Mouse (Mus musculus): ENCODE data around the gene Rgs4. TPM values are rescaled to one million over a fixed set of nuclear protein-coding genes. Genes with fewer than 3 reads are reported as not detected.

The Rgs4 gene
- total RNA-seq (2017) = not detected in 2 replicates

DNA sequence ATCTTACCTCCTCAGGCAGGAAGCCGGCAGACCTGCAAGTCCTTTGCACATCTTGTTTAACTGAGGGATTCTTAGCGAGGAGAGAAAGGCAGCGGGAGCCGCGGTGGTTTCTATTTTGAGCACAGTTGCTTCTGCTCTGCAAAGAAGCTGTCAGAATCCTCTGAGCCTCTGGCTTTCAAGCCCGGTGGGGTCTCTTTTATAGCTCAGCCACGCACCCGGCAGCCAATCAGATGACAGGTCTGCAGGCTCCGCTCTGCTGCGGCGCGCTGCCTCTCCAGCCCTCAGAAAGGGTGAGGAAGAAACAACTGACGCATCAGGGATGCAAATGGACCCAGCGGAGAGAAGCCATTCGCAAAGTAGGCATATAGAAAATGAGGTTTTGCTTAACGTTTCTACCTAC, at the start of gene Rgs4:
TSS of gene Rgs4 (minus strand) at position 170 of the 400 bp plus-strand sequence.
- ATAC-seq (ENCODE audit: extremely low read depth, insufficient number of reproducible peaks, low FRiP score, poor library complexity, severe bottlenecking) = no peak

DNA sequence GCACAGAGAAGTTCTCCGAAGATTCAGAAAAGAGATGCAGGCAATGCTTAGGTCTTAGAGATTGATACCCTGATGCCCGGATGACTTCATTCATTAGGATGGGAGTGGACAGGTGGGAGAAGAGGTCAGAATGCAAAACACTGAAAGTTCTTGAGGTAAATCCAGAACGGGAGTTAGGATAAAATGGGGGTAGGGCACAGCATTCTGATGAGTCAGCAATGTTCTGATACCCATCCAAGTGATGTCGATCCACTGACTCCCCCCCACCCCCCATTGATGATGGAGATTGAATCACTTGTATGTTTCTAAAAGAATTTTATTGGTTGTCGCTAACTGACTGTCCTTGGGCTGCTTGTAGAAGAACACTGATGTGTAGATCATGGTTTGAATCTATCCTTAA, 45.0 kb upstream of the Rgs4 start:
- ATAC-seq (ENCODE audit: extremely low read depth, insufficient number of reproducible peaks, low FRiP score, poor library complexity, severe bottlenecking) = no peak

DNA sequence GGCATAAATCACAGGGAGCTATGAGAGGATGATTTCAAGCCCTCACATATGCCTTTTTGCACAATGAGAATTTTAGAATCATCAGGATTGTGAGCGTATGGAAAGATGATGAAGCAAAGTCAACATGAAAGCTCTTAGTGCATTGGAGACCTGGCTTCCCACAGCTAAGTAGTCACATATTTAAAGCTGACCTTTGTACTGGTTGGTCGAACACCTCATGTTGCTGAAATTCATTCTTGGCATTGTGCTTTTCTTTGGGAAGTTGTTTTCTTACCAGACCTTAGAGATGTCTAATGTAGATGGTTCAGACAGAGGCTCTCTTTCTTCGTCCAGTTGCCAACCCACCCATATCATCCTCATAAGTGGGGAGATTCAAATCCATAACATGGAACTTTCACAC, 38.5 kb upstream of the Rgs4 start:
- no peak for ATAC-seq (ENCODE audit: extremely low read depth, insufficient number of reproducible peaks, low FRiP score, poor library complexity, severe bottlenecking)

DNA sequence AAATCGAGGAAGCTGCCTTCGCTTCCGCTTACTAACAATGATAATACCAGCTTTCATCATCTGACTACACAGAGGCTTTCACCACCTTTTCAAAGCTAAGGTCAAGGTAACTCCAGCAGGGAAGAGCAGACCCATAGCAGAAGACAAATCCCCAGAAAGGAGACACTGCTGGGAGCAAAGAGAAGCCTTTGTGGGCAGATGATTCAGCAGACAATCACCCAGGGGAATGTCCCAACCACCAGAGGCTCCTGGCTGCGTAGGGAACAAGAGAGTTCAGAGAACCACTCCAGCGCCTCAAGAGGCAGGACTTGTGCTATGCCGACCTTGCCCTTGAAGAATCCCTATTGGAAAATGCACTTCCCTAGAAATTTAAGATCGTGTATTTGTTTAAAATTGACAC, 29.1 kb upstream of the Rgs4 start:
- ATAC-seq (ENCODE audit: extremely low read depth, insufficient number of reproducible peaks, low FRiP score, poor library complexity, severe bottlenecking) = no peak

DNA sequence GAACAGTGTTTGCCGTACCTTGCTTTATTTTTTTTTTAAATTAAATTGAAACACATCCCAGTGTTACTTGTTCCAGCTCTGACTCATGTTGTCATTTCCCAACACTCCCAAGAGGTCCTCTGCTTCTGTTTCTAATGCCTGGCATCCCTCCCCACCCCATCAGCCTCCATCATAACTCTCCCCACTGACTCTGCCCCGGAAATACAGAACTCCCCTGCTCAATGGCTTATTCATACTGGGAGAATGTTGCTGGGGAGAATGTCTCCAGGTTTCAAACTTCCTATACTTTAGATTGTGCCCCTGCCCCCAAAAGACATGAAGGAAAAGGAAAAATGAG, 17.1 kb upstream of the Rgs4 start:
- ATAC-seq (ENCODE audit: extremely low read depth, insufficient number of reproducible peaks, low FRiP score, poor library complexity, severe bottlenecking) = no peak

DNA sequence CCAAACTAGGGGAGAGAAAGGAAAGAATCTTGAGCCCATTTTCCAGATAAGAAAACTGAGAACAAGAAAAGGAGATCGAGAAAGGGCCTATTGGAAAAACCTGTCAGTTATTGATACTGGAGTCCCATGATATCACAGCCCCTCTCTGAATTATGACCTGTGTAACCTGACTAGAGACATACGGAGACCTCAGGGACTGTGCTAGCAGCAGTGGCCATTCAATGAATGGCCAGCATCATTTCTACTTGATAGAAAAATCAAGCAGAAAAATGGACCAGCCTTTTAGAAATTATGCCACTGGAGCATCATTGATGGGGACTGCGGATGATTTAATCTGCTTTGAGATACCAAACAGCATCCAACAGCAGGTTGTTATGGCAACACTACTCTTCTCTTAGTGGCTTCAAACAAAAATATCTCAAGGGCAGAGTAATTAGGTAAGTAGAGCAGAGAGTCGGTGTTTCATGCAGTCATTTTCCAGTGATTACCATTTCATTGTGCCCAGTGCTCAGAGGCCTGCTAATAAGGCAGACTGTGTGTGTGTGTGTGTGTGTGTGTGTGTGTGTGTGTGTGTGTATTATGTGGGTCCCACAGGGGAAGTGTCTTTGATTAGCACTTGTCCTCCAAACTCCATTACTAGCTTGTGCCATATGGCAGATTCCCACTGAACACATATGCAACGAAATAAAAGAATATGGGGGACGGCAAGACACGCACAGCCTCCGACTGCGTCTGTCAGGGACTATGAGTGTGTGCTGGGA, 16.6 kb upstream of the Rgs4 start:
- ATAC-seq (ENCODE audit: extremely low read depth, insufficient number of reproducible peaks, low FRiP score, poor library complexity, severe bottlenecking) = no peak

DNA sequence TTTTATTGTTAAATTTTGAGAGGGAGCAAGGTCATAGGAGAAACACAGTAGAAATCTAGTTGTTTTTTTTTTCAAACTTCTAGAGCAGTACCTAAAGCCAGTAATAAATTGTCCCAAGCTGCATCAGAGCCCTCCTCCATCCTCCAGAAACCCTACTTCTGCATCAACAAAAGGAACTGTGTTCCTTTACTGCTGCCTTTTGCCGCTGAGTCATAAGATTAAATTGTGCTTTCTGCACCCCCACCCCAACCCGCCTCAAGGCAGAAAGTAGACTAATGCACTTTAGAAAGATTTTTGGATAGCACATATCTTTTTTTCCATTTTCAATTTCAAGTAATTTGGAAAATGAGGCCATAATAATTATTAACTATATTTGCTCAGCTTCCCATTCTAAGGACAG, 15.1 kb upstream of the Rgs4 start:
- ATAC-seq (ENCODE audit: extremely low read depth, insufficient number of reproducible peaks, low FRiP score, poor library complexity, severe bottlenecking) = no peak

DNA sequence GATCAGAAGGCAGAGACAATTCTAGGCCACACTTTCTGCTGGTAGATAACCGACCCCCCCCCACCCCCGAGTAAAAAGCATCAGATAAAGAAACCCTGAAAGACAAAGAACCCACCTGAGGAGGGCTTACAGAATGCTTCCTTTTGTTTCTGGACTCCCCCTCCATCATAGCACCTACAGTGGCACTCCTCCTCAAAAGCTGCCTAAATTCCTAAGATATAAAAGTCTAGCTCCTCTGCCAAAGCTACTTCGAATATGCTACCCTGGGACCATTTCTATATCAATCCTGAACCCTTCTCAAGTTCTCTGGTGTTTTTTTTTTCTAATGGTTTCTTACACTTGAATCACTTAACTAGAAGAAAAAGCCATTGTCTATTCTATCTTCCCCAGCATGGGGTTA, 9.1 kb upstream of the Rgs4 start:
- no peak for ATAC-seq (ENCODE audit: extremely low read depth, insufficient number of reproducible peaks, low FRiP score, poor library complexity, severe bottlenecking)

DNA sequence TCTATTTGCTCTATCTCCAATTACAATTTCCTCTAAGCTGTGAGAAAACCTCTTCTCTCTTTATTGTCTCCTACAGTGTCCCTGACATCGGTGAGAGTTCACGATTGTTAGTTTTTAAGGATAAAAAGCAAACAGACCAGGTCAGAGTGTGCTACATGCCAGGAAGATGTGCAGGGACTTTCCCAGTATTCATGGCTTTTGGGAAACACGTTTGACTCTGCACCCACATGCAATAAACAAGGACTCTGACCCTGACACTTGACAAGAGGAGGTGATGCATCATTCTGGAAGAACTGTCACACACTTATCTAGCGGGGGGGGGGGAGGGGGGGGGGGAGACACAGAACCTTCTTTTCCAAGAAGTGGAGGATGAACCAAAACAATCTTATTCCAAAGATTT, 5.0 kb upstream of the Rgs4 start:
- no peak for ATAC-seq (ENCODE audit: extremely low read depth, insufficient number of reproducible peaks, low FRiP score, poor library complexity, severe bottlenecking)

DNA sequence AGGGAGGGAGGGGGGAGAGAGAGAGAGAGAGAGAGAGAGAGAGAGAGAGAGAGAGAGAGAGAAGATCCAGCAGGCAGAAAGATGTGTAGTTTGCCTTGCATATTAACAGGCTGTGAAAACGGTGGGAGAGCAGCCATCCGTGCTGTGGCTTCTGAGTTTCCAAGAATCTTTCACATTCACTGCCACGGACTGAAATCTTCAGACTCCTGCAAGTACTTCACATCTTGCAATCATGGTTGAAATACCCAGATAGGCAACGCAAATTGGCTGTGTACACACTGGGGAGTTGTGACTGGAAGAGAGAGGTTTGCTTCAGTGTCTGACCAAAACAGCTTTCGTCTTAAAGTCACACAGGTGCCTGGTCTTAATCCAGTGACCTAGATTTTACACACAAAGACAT, 997 bp upstream of the Rgs4 start:
- no peak for ATAC-seq (ENCODE audit: extremely low read depth, insufficient number of reproducible peaks, low FRiP score, poor library complexity, severe bottlenecking)

DNA sequence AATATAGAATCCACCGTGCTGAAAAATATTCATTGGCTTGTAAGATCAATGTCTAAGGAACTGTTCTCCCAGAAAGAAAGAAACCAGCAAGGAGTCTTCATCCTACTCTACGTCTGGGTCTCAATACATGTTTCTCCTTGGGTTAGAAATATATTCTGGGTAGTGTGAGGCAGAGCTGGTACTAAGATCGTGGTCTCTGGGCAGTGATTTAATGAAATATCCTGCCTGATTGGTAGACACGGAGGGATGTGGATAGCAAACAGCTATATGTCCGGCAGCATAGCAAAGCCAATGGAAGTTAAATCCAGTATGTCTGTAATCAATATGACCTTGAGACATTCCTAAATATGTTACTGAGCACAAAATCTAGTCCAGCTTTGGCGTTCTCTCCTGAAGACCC, 460 bp upstream of the Rgs4 start:
- ATAC-seq (ENCODE audit: extremely low read depth, insufficient number of reproducible peaks, low FRiP score, poor library complexity, severe bottlenecking) = no peak

DNA sequence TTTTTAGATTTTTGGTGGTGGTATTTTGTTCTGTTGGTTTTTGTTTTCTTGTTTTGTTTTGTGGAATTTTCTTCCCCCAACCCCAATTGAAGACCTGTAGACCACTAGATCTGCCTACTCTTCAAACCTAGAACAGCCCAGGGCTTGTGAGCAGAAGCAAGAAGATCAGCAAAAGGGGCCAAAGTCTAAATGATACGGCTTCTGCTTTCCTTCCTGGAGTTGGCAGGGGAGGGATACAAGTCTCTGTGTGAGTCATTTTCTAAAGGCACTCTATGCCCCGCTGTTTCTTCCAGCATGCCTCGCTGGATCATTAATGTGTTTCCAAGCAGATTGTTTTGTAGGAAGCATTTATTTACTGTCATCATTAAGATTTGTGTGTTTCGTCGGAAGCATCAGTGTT, 6.3 kb downstream of the Rgs4 start:
- no peak for ATAC-seq (ENCODE audit: extremely low read depth, insufficient number of reproducible peaks, low FRiP score, poor library complexity, severe bottlenecking)

DNA sequence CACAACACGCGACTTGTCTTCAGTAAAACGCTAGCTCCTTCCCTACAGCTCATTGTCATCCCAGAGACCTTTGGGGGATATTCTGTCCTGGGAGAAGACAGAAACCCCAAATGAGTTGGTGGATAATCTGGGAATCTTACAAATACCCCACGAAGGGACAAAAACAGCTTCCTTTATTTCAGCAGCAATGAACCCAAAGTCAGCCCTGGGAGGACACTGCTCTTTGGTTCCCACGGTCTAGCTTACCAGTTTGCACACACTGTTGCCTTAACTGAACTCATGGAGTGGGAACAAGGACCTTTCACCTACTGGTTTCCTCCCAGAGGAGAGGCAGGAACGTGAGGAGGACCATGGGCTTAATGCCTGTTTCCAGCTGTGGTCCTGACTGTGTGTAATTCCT, 10.2 kb downstream of the Rgs4 start:
- no peak for ATAC-seq (ENCODE audit: extremely low read depth, insufficient number of reproducible peaks, low FRiP score, poor library complexity, severe bottlenecking)

DNA sequence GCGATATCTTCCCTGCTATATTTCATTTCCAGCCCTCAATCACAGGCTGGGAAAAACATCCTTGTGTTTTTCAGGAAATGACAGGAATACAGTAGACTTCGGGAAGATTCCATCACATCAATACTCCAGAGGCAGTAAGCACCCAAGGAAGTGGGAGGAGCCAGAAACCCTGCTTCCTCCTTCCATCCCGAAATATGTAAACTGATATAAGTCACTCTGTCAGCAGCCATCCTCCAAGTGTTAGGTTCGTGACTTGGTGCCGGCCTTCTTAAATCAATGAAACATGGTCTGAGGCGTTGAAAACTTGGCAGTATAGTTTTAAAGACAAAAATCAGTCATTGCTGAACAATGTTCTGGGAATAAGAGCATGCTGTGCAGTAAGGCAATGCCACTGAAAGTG, 11.3 kb downstream of the Rgs4 start:
- ATAC-seq (ENCODE audit: extremely low read depth, insufficient number of reproducible peaks, low FRiP score, poor library complexity, severe bottlenecking) = no peak

DNA sequence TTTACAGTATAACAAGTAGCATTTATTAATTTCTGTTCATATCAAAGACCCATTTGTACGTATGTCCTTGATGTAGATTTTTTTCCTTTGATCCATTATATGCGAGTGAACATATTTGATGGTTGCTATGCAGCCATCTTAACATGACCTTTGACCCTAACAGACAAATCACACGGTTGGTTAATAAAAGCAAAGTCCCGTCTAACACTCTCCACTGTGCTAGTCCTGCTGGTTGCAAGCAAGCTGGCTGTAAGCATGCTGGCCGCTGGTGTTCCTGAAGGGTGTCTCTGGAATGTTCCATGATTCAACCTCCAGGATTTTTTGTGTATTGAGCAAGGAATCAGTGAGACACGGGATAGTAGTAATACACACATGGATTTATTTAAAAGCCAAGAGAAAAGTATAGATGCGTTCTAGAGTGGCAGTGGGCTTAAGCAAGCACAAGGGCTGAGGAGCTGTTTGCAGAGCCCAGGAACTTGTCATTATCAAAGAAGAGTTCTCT, 16.8 kb downstream of the Rgs4 start:
- no peak for ATAC-seq (ENCODE audit: extremely low read depth, insufficient number of reproducible peaks, low FRiP score, poor library complexity, severe bottlenecking)

DNA sequence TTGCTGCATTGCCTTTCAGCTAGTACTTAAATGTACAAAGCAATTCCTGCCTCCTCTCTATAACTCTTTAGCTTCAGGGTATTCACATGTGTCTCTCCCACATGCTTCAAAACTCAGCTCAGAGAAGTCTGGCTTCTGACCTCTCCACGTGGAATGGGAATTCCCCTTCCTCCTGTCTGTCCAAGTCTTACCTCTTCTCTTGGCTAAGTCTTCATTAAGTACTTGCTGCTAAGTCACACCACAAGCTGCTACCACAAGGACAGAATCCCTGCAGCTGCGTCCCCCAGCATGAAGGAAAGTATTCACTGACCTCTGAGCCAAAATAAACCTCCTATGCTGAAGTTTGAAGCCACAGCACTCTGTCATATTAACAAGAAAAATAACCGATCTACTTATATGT, 21.1 kb downstream of the Rgs4 start:
- ATAC-seq (ENCODE audit: extremely low read depth, insufficient number of reproducible peaks, low FRiP score, poor library complexity, severe bottlenecking) = no peak

DNA sequence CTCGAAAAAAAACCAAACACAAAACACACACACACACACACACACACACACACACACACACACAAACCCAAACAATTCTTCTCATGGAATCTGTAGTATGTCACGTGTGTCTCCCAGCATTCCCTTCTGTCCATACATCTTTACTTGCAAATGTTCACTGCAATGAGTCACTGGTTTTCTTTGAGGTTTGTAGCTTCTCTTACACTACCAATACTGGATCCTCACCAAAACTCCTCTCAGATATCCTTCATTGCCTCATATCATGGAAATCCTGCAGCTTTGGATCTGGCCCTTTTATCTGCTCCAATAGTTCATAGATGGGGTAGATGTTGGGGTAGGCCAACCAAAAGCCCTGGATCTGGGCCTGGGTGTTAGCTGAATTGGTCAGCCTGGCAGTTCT, 25.6 kb downstream of the Rgs4 start:
- ATAC-seq (ENCODE audit: extremely low read depth, insufficient number of reproducible peaks, low FRiP score, poor library complexity, severe bottlenecking) = no peak

DNA sequence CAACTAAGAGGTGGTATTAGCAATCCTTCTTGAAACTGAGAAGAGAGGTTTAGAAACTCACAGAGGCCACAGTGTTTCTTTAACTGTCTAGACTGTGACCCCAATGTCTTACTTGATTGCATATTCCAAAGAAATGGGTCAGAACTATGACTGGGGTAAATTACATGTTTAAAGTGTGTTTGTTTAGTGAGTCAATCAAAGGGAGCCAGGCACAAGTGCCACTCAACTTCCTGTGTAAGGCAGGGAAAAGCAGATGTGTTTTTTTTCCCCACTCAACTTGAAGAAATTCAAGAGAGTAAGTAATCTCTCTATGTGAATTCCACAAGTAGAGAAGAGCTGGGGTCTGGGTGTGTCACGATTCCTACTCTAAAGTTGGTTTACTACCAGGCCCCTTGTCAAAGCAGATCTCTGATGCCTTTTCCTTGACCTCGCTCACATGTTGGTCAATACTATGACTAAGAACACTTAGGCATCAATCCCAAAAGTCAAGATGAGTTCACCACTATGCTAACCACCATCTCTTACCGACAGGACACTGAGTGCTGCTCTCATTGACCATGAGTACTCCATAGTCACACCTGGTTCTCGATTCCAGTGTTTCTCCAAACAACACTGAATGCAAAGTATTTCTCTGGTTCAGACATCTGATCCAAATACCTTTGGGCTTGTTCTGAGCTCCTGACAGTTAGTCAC, 42.9 kb downstream of the Rgs4 start:
- ATAC-seq (ENCODE audit: extremely low read depth, insufficient number of reproducible peaks, low FRiP score, poor library complexity, severe bottlenecking) = no peak

DNA sequence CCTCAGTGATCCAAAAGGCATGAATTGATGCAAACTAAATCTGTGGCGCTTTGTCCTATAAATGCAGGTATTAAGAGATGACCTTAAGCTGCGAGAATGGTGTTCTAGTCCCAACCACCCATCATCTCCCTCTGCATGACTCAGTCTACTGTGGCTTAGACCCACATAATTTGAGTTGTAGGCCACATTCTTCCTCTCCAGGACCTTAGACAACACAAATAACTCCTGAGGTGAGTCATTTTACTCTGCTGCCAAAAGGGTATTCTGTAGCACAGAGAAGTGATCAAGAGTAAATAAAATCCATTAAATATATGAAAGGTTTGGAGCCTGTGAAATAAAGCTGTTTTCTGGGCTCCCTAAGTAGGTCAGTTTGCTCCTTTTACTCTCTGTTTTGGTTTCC, 48.3 kb downstream of the Rgs4 start:
- no peak for ATAC-seq (ENCODE audit: extremely low read depth, insufficient number of reproducible peaks, low FRiP score, poor library complexity, severe bottlenecking)

DNA sequence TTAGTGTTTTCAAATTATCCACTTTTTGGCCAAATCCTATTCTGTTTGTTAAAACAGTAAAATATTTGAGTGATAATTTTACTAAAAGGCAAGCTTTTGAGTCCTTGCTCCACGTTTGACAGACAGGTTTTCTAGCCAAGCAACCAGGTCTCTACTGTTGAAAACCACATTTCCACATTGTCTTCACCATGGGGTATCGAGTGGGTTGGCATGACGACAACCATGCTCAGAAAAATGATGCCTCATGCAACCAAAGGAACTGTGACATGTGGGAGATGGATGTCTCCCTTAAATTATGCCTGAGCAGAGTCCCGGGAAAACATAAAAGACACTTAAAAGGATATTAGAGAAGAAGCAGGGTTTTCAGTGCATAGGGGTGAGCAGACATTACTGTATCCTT, 50.2 kb downstream of the Rgs4 start:
- no peak for ATAC-seq (ENCODE audit: extremely low read depth, insufficient number of reproducible peaks, low FRiP score, poor library complexity, severe bottlenecking)

DNA sequence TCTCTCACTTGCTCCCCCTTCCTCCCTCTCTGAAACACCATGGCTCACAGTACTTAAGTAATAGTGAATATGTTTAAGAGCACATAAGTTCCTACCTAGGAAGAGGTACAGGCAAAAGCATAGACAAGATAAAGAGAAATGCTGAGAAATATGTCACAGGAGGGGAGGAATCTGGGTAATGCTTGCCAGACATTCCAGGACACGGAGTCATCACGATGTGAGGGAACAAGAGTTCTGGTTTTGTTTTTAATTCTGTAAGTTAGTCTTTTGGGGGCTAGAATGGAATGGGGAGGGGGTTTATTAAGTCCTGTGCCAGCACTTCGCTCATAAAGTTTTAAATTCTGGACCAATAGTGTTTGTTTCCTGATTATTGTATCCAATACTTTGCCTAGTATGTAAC, 52.1 kb downstream of the Rgs4 start:
- no peak for ATAC-seq (ENCODE audit: extremely low read depth, insufficient number of reproducible peaks, low FRiP score, poor library complexity, severe bottlenecking)

Measured in neutrophil, adult 5-6 weeks (primary cell).